Mouse (Mus musculus) urinary bladder, postnatal 4 days (tissue): ENCODE data around the gene Ndufa4.
"Not testable (repeated sequence)": the region's sequence is repeated elsewhere in the genome, so short reads cannot be mapped to it uniquely, and the experiment has no call there.

Experiments used
- DNase-seq, 2 experiments: peaks; one replicate each; pipeline ENCODE4 v3.0.0; 2021 to 2022; ENCODE audit warnings: low spot score in 2 of 2

Ndufa4 gene

GRCm38 (mm10) chr6:11907269-11908032 lies at the start of gene Ndufa4, which contains the start of gene Phf14:
Gene Ndufa4, minus strand, starts transcription at chr6:11907497.
Gene Phf14, plus strand, starts transcription at chr6:11907809.
- DNase-seq: peak; percentile 86 to 88

- DNase-seq: no peak
Observed at GRCm38 (mm10) chr6:11948100-11948499, 40.8 kb upstream of the Ndufa4 start.

GRCm38 (mm10) chr6:11942089-11942488 lies 34.8 kb upstream of the Ndufa4 start:
- DNase-seq: no peak

GRCm38 (mm10) chr6:11940895-11941294 lies 33.6 kb upstream of the Ndufa4 start:
- DNase-seq: no peak

GRCm38 (mm10) chr6:11933403-11933802 lies 26.1 kb upstream of the Ndufa4 start:
- DNase-seq: no peak

- no peak for DNase-seq
Observed at GRCm38 (mm10) chr6:11927485-11927884, 20.2 kb upstream of the Ndufa4 start.

GRCm38 (mm10) chr6:11926082-11926595 lies 18.8 kb upstream of the Ndufa4 start:
- DNase-seq: peak; percentile 28 to 58

GRCm38 (mm10) chr6:11925496-11926041 lies 18.3 kb upstream of the Ndufa4 start:
- peak; percentile 81 to 88 for DNase-seq

GRCm38 (mm10) chr6:11908170-11908569 lies 873 bp upstream of the Ndufa4 start:
- no peak for DNase-seq

GRCm38 (mm10) chr6:11906890-11907268 lies 418 bp downstream of the Ndufa4 start:
- no peak for DNase-seq

- DNase-seq: no peak
Observed at GRCm38 (mm10) chr6:11900809-11901310, 6.4 kb downstream of the Ndufa4 start.

GRCm38 (mm10) chr6:11875364-11875763 lies 31.9 kb downstream of the Ndufa4 start:
- not testable (repeated sequence) for DNase-seq
